Mouse (Mus musculus): Measurements from ENCODE around the gene Rsrp1.

Gene Rsrp1

DNA sequence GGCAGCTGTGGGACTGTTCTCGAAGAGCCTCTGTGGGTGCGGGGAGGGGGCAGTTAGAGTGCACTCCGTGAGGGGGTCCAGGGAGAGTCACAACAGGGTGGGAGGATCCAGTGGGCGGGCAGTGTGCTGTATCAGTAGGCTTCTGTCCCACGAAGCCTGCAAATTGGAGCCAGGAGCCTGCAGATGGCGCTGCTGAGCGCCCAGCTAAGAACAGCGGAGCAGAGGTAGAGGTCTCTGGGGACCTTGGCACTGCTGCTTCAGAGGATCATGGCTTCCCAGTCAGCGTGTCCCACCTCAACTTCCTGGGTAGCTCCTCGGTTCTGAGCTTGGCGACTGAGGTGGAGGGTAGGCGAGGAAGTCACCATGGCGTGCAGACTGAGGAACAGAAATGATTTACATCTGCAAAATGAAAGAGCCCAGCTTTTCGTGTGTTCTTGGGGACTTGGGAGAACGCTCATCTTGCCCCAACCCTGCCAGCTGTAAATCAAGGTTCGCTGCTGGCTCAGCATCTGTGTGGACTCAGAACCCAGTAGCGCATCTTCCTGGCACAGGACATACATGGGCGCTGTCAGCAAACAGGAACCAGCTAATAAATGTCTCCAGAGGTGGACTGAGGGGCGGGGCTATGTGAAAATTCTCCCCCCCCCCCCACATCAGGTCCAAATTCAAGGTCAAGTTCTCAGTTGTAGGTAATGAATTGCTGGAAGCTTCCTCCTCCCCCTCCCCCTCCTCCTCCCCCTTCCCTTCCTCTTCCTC, 39.8 kb downstream of the Rsrp1 start:
- in situ Hi-C loops (cut with MboI, MseI), result no loop called here

DNA sequence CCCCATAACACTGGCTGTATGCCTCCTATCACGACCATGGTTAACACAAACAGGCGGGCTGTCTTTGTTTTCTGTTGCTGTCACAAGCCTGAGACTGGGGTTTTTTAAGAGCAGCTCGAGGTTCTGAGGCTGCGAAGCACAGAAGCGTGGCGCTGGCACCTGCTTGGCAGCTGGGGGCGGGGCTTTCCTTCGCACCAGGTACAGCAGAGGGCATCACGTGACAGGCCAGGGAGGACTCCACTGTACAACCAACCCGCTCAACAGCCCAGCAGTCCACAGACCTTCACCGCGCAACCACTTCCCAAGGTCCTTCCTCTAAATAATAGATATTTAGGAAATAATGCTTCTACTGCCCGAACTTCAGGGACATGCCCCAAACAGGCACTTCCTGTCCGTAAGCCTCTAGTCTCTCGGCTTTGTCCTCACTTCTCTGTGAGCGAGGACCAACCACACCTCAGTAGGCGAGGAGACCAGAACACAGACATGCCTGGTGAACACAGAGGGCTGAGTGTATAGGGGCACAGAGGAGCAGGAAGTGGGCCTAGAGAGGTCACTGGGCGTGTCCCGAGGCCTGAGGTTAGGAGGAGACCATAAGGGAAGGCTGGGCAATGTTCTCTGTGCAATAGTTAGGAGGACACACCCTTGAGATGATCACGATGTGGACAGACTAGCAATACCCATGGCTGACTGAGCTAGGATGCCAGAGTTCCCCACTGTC, 44.7 kb downstream of the Rsrp1 start:
- in situ Hi-C loops (cut with MboI, MseI), result no loop called here

DNA sequence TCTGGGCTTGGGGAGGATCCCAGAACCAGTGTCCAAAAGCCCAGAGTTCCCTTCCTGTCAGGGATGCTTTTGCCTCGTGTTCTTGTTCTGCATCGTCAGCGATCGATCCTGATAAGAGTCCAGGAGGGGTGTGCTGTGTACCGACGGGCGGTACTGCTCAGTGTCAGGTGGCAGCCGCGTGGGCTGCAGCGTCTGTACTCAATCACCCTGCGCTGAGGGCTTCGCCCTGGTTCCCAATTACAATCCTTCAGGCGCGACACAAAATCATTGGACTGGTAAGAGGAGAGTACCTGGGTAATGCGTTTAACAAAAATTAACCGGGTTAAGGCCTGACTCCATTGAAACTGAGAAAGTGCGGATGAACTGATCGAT, 45.2 kb downstream of the Rsrp1 start:
- in situ Hi-C loops (cut with MboI, MseI), result no loop called here

DNA sequence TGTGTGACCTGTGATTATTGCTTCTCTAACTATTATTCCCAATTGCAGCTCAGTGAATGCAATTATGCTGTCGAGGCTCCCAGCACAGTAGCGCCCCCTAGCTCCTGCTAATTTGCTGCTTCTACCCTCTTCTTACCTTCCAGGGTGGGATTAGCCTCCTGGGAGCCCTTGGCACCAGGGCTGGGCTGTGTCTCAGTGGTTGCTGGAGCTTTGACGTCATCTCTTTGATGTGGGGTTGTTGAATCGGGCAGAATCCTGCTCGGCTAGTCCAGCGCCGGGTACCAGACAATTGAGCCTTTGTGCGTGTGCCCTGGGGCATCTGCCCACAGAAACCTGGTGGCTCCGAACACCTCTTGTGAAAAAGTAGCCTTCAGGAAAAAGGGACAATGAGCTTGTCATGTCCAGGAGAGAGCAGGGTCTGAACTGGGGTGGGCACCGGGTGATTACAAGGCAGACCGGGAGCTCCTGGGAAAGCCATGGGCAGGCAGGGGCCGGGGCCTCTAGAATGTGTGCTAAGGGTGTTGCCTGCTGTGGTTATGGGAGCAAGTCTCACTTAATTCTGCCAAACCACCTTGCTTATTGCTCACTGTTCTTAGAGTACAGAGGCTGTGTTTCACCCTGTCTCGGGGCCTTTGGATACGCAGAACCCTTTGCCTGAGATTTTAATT, 52.0 kb downstream of the Rsrp1 start:
- in situ Hi-C loops (cut with MboI, MseI), result no loop called here

DNA sequence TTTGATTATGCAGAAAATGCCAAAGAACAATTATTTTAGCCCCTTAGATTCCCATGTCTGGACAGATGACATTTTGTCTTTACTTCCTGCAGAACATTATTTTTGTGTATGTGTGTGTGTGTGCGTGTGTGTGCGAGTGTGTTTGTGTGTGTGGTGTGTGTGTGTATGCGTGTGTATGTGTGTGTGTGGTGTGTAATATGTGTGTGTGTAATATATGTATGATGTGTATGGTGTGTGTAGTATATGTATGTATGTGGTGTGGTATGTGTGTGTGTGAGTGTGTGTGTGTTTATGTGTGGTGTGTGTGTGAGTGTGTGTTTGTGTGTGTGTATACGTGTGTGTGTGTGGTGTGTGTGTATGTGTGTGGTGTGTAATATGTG, 52.5 kb downstream of the Rsrp1 start:
- in situ Hi-C loops (cut with MboI, MseI), result no loop called here

All from T-helper 1 cell (primary cell).